Mouse (Mus musculus) liver, embryonic 14.5 days (tissue): ENCODE data around the gene Aagab.

Experiments
- CTCF ChIP-seq: IDR thresholded peaks from 2 replicates; pipeline ENCODE4 v1.5.1; 2016; ENCODE audit warnings: antibody characterized with exemption, low read depth, control low read depth
- EP300 ChIP-seq: IDR thresholded peaks from 2 replicates; pipeline ENCODE4 v1.6.1; 2016; ENCODE audit warnings: antibody characterized with exemption, low read depth

DNA sequence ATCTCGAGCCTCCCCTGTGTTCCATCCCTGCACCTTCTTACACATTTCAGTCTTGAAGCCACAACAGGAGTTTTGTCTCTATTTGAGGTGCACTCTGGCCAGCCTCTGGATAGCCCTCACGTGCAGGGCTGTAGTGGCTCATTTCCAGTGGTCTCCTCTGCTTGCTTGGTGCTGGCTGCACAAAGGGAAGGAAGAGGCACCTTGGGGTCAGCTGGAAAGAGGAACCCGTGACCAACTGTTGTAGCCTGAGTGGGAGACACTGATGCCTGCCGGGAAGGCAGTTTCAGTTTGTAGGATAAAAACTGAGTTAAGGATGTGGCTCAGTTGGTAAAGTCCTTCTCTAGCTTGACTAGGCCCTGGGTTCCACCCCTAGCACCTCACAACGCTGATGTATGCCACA, 9.5 kb downstream of the Aagab start:
- no peak for TF ChIP-seq CTCF
- no peak for TF ChIP-seq EP300
